Mouse (Mus musculus) liver, embryonic 14.5 days (tissue): Measurements from ENCODE around the gene Cfap70. TPM values are rescaled to one million over a fixed set of nuclear protein-coding genes. Genes with fewer than 3 reads are reported as not detected.

Experiments
- ATAC-seq: fragments of 200-750 bp; cut with Nextera tagmentation; 2 replicates; pipeline ENCODE4 v1.8.0; 2017; ENCODE audit warnings: moderate number of reproducible peaks, mild to moderate bottlenecking, moderate library complexity; ENCODE audit not compliant: insufficient read depth
- DNase-seq, 3 experiments: peaks; one replicate each; pipeline ENCODE4 v3.0.0-alpha.2; 2012 to 2013; ENCODE audit warnings: low read depth in 3 of 3, low spot score in 3 of 3
- H3K27ac ChIP-seq: fragments of 300-500 bp; sonication (generic); 2 replicates; pipeline ENCODE4 v1.5.1; 2014; ENCODE audit warnings: moderate library complexity, mild to moderate bottlenecking, control low read depth, inconsistent platforms
- H3K27me3 ChIP-seq: fragments of 300-500 bp; sonication (generic); 2 replicates; pipeline ENCODE4 v1.6.1; 2014; ENCODE audit warnings: mild to moderate bottlenecking, low read length, moderate library complexity; ENCODE audit not compliant: control insufficient read depth, insufficient read depth
- H3K36me3 ChIP-seq: fragments of 300-500 bp; sonication (generic); replicated peaks from 2 replicates; pipeline ENCODE4 v1.6.1; 2014; ENCODE audit warnings: low read depth; ENCODE audit not compliant: control insufficient read depth, insufficient read depth
- H3K4me1 ChIP-seq, 2 experiments: fragments of 200-500 bp in 1 of 2; fragments of 300-500 bp in 1 of 2; sonication (generic) in 1 of 2; replicated peaks; 2 replicates each; pipeline ENCODE4 v1.6.1; 2012 to 2014; ENCODE audit warnings: antibody characterized with exemption in 1 of 2, inconsistent platforms in 1 of 2, low read length in 1 of 2; ENCODE audit not compliant: control insufficient read depth in 2 of 2, insufficient read depth in 2 of 2
- H3K4me2 ChIP-seq: fragments of 300-500 bp; sonication (generic); 2 replicates; pipeline ENCODE4 v1.6.1; 2014; ENCODE audit warnings: low read depth, mild to moderate bottlenecking, control low read depth, moderate library complexity
- H3K4me3 ChIP-seq, 2 experiments: fragments of 200-500 bp in 1 of 2; fragments of 300-500 bp in 1 of 2; sonication (generic) in 1 of 2; 2 replicates each; pipeline ENCODE4 v1.5.1; 2012 to 2014; ENCODE audit warnings: low read depth in 2 of 2, low read length in 2 of 2, mild to moderate bottlenecking in 2 of 2, control low read depth in 1 of 2, inconsistent platforms in 1 of 2, moderate library complexity in 1 of 2; ENCODE audit not compliant: insufficient read depth in 1 of 2
- H3K9ac ChIP-seq: fragments of 300-500 bp; sonication (generic); replicated peaks from 2 replicates; pipeline ENCODE4 v1.6.1; 2014; ENCODE audit warnings: mild to moderate bottlenecking, control low read depth, moderate library complexity
- H3K9me3 ChIP-seq: fragments of 300-500 bp; sonication (generic); 2 replicates; pipeline ENCODE4 v1.6.1; 2016; ENCODE audit warnings: low read length, mixed read lengths; ENCODE audit not compliant: control insufficient read depth
- CTCF ChIP-seq: IDR thresholded peaks from 2 replicates; pipeline ENCODE4 v1.5.1; 2016; ENCODE audit warnings: antibody characterized with exemption, low read depth, control low read depth
- EP300 ChIP-seq: IDR thresholded peaks from 2 replicates; pipeline ENCODE4 v1.6.1; 2016; ENCODE audit warnings: antibody characterized with exemption, low read depth
- WGBS: fragments of 180-500 bp; shearing (Covaris S2); extraction: QIAGEN DNeasy Blood & Tissue Kit; methylation state at CpG from one replicate; pipeline ENCODE4 v1.1.7; 2014; ENCODE audit not compliant: insufficient replicate concordance; 5-methylcytosine and 5-hydroxymethylcytosine counted together
- polyA plus RNA-seq, 2 experiments: library from polyadenylated mRNA; depleted of rRNA in 1 of 2; stranded (reverse) in 1 of 2; unstranded in 1 of 2; fragments of >200 nt; fragmentation: Nextera tagmentation in 1 of 2; extraction: Ambion mirVana in 1 of 2; gene quantifications; 2 replicates each; pipeline versions ENCODE4 v1.2.1 to v1.2.3; 2012 to 2014

Gene Cfap70
- polyA plus RNA-seq, 2 experiments: 0.03 to 0.08 TPM

GRCm38 (mm10) chr14:20447209-20447608, 4.8 kb downstream of the Cfap70 start:
- H3K9me3 ChIP-seq: no peaks in the 10 kb centered on the region
- WGBS: 54% methylated on average over 12 of the region's 12 CpGs
- H3K27me3 ChIP-seq: no peaks in the 10 kb centered on the region
- H3K36me3 ChIP-seq: no peaks in the 10 kb centered on the region
- no peak for TF ChIP-seq CTCF
- TF ChIP-seq EP300: no peak
- no peak for DNase-seq
- H3K4me1 ChIP-seq: peaks cover 2 to 8% of the 10 kb centered on the region in 2 experiments; a peak in 3 of 4 replicates
- H3K9ac ChIP-seq: no peak overlapping the region
- H3K27ac ChIP-seq: no peak overlapping the region
- ATAC-seq: no peak
- H3K4me2 ChIP-seq: no peak overlapping the region
- no peak overlapping the region for H3K4me3 ChIP-seq

- DNase-seq (no peak), ATAC-seq (no peak)
- Histone ChIP-seq H3K4me1 (no peaks in the 10 kb centered on the region), H3K9ac (no peak overlapping the region), H3K4me2 (no peak overlapping the region), H3K27ac (no peak overlapping the region), H3K4me3 (no peak overlapping the region), H3K27me3 (no peaks in the 10 kb centered on the region), H3K36me3 (no peaks in the 10 kb centered on the region), H3K9me3 (no peaks in the 10 kb centered on the region)
- 69% methylated on average over 17 of the region's 17 CpGs for WGBS
- TF ChIP-seq EP300 (no peak), CTCF (no peak)
These were observed 9.8 kb downstream of the Cfap70 start for GRCm38 (mm10) chr14:20442252-20442651.

GRCm38 (mm10) chr14:20436976-20437375, 15.1 kb downstream of the Cfap70 start:
- WGBS: 45% methylated on average over 6 of the region's 6 CpGs
- H3K4me1 ChIP-seq: no peaks in the 10 kb centered on the region
- H3K4me2 ChIP-seq: no peak overlapping the region
- H3K9me3 ChIP-seq: no peaks in the 10 kb centered on the region
- no peaks in the 10 kb centered on the region for H3K27me3 ChIP-seq
- ATAC-seq: no peak
- DNase-seq: no peak
- no peak overlapping the region for H3K27ac ChIP-seq
- no peaks in the 10 kb centered on the region for H3K36me3 ChIP-seq
- no peak overlapping the region for H3K4me3 ChIP-seq
- H3K9ac ChIP-seq: no peak overlapping the region
- TF ChIP-seq EP300 (no peak), CTCF (no peak)

- ATAC-seq (no peak), DNase-seq (no peak)
- Histone ChIP-seq H3K27me3 (no peaks in the 10 kb centered on the region), H3K9ac (no peak overlapping the region), H3K9me3 (no peaks in the 10 kb centered on the region), H3K36me3 (no peaks in the 10 kb centered on the region), H3K27ac (no peak overlapping the region), H3K4me3 (no peak overlapping the region), H3K4me2 (no peak overlapping the region), H3K4me1 (no peaks in the 10 kb centered on the region)
- WGBS: 57% methylated on average over 4 of the region's 4 CpGs
- TF ChIP-seq CTCF (no peak), EP300 (no peak)
These were observed 19.6 kb downstream of the Cfap70 start for GRCm38 (mm10) chr14:20432420-20432819.

- Histone ChIP-seq H3K9me3 (no peaks in the 10 kb centered on the region), H3K4me3 (no peak overlapping the region), H3K9ac (no peak overlapping the region), H3K27me3 (no peaks in the 10 kb centered on the region), H3K4me2 (no peak overlapping the region), H3K36me3 (no peaks in the 10 kb centered on the region), H3K27ac (no peak overlapping the region), H3K4me1 (no peaks in the 10 kb centered on the region)
- no peak for ATAC-seq
- DNase-seq: no peak
- TF ChIP-seq CTCF (no peak), EP300 (no peak)
- WGBS: 62% methylated on average over 6 of the region's 6 CpGs
These were observed 20.3 kb downstream of the Cfap70 start for GRCm38 (mm10) chr14:20431726-20432125.
